Mouse (Mus musculus) kidney, embryonic 14.5 days (tissue): ENCODE measurements around the gene Urb1. TPM values are rescaled to one million over a fixed set of nuclear protein-coding genes. Genes with fewer than 3 reads are reported as not detected.

Source experiments
- ATAC-seq: fragments of 200-750 bp; cut with Nextera tagmentation; 2 replicates; pipeline ENCODE4 v1.8.0; 2017; ENCODE audit warnings: moderate number of reproducible peaks, mild to moderate bottlenecking, moderate TSS enrichment, moderate library complexity; ENCODE audit not compliant: low FRiP score, low TSS enrichment
- H3K27ac ChIP-seq: fragments of 300-500 bp; sonication (generic); 2 replicates; pipeline ENCODE4 v1.5.1; 2014; ENCODE audit warnings: low read depth, mild to moderate bottlenecking, low read length, moderate library complexity, mixed read lengths
- H3K27me3 ChIP-seq: fragments of 300-500 bp; sonication (generic); 2 replicates; pipeline ENCODE4 v1.6.1; 2014; ENCODE audit warnings: mild to moderate bottlenecking, low read length; ENCODE audit not compliant: control insufficient read depth, insufficient read depth
- H3K36me3 ChIP-seq: fragments of 300-500 bp; sonication (generic); 2 replicates; pipeline ENCODE4 v1.6.1; 2014; ENCODE audit warnings: low read length, mixed read lengths; ENCODE audit not compliant: control insufficient read depth, insufficient read depth
- H3K4me1 ChIP-seq: fragments of 300-500 bp; sonication (generic); 2 replicates; pipeline ENCODE4 v1.6.1; 2014; ENCODE audit warnings: low read length, mixed read lengths; ENCODE audit not compliant: control insufficient read depth, insufficient read depth
- H3K4me2 ChIP-seq: fragments of 300-500 bp; sonication (generic); replicated peaks from 2 replicates; pipeline ENCODE4 v1.6.1; 2014; ENCODE audit warnings: low read depth, mild to moderate bottlenecking, low read length
- H3K4me3 ChIP-seq: fragments of 300-500 bp; sonication (generic); 2 replicates; pipeline ENCODE4 v1.5.1; 2014; ENCODE audit warnings: mild to moderate bottlenecking, low read length
- H3K9ac ChIP-seq: fragments of 300-500 bp; sonication (generic); 2 replicates; pipeline ENCODE4 v1.6.1; 2014; ENCODE audit warnings: low read depth, mild to moderate bottlenecking, low read length, moderate library complexity
- H3K9me3 ChIP-seq: fragments of 300-500 bp; sonication (generic); 2 replicates; pipeline ENCODE4 v1.6.1; 2016; ENCODE audit warnings: low read length; ENCODE audit not compliant: control insufficient read depth
- whole genome bisulfite sequencing: fragments of 180-500 bp; shearing (Covaris S2); extraction: QIAGEN DNeasy Blood & Tissue Kit; methylation state at CpG from one replicate; pipeline ENCODE4 v1.1.7; 2014; 5-methylcytosine and 5-hydroxymethylcytosine counted together
- polyA plus RNA-seq: library from polyadenylated mRNA; unstranded; fragments of >200 nt; fragmentation: Nextera tagmentation; extraction: Ambion mirVana; gene quantifications from 2 replicates; pipeline ENCODE4 v1.2.1, GENCODE M21; 2014

The Urb1 gene
- polyA plus RNA-seq, 1 experiment from 2014 or later = 13.5 TPM

- Histone ChIP-seq H3K4me1 (0 out of 2 replicates have a peak, but pooled peaks cover 3% of the 10 kb centered on the region), H3K4me3 (no peak overlapping the region), H3K9me3 (no peaks in the 10 kb centered on the region), H3K27ac (no peak overlapping the region), H3K27me3 (no peaks in the 10 kb centered on the region), H3K9ac (no peak overlapping the region), H3K4me2 (no peak overlapping the region), H3K36me3 (no peaks in the 10 kb centered on the region)
- ATAC-seq = no peak
- WGBS = 88% methylated on average over 5 of the region's 5 CpGs
Observed at GRCm38 (mm10) chr16:90812086-90812485, 1.9 kb upstream of the Urb1 start.

DNA sequence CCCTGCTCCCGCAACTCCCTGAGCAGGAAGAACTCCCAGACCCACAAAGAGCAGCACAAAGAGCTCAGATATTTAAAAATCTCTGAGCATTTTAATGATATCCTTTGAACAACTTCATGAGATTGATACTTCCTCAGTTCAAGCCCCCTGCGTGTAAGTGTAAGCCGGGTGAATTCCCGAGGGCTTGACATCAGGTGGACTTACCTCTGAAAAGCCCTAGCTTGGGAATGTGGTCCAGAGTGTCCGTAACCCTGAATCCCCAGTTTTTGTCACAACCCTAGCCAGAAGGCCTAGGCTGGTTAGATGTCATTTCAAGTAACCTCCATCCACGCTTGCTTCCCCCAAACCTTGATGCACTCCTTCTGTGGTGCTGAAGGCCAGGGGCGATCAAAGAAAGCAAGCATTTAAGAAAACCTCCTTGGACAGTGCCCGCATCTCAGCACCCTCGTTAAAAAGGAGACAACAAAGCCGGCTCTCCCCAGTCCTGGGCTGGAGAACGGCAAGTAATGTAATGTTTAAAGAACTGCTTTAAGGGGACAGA is 573 bp upstream of the Urb1 start:
- 43% methylated on average over 11 of the region's 11 CpGs for WGBS
- Histone ChIP-seq H3K4me1 (0 out of 2 replicates have a peak, but pooled peaks cover 3% of the 10 kb centered on the region), H3K9me3 (no peaks in the 10 kb centered on the region), H3K36me3 (no peaks in the 10 kb centered on the region), H3K4me2 (peak overlapping the region; percentile 51), H3K4me3 (peak overlapping the region; percentile 68), H3K9ac (0 out of 2 replicates have a peak overlapping the region, but pooled peaks have one; percentile 19), H3K27ac (no peak overlapping the region), H3K27me3 (no peaks in the 10 kb centered on the region)
- ATAC-seq = peak; percentile 34

DNA sequence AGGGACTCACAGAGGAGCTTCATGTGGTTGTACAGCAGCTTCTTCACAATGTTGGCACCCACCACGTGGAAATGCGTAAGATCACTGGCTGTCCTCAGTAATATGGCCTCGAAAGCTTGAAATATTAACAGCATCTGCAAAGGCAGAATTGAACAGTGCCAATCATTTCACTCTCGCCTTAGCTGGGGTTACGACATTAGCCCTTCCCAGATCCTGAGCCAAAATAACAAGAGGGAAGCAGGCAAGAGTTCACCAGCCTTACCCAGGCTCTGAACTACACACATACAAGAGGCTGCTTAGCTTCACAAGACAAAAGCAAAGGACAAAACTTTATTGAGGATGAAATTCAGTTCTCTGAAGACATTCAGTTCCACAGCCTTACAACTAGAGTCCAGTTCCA is 5.7 kb downstream of the Urb1 start:
- 95% methylated on average over 5 of the region's 5 CpGs for WGBS
- Histone ChIP-seq H3K4me2 (no peak overlapping the region), H3K4me3 (no peak overlapping the region), H3K27me3 (no peaks in the 10 kb centered on the region), H3K9me3 (no peaks in the 10 kb centered on the region), H3K27ac (no peak overlapping the region), H3K36me3 (peaks cover 31% of the 10 kb centered on the region), H3K4me1 (no peaks in the 10 kb centered on the region), H3K9ac (no peak overlapping the region)
- ATAC-seq = no peak

GRCm38 (mm10) chr16:90801928-90802327 is 8.3 kb downstream of the Urb1 start:
- H3K4me2 ChIP-seq = no peak overlapping the region
- no peak overlapping the region for H3K9ac ChIP-seq
- no peaks in the 10 kb centered on the region for H3K9me3 ChIP-seq
- no peak for ATAC-seq
- no peaks in the 10 kb centered on the region for H3K27me3 ChIP-seq
- H3K36me3 ChIP-seq = peaks cover 41% of the 10 kb centered on the region
- WGBS = 91% methylated on average over 3 of the region's 3 CpGs
- no peak overlapping the region for H3K27ac ChIP-seq
- no peak overlapping the region for H3K4me3 ChIP-seq
- H3K4me1 ChIP-seq = no peaks in the 10 kb centered on the region

DNA sequence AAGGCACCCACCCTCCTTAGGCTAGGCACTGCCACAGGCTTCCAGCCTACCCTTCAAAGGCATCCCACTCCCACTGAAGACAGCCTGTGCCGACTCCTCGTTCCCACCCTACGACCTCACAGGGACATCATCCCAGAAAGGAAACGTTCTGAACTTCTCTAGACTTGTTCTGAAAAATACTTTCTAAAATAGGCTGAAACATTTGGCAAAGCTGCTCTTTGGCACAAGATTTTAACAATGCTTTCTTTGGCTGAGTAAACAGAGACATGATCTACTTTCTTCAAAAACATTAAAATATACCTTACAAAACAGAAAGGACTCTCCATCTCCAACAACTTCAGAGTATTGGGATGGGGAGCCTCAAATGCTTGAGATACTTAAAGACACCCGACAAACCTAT is 9.0 kb downstream of the Urb1 start:
- Histone ChIP-seq H3K27ac (no peak overlapping the region), H3K4me2 (no peak overlapping the region), H3K27me3 (no peaks in the 10 kb centered on the region), H3K4me3 (no peak overlapping the region), H3K4me1 (no peaks in the 10 kb centered on the region), H3K9ac (no peak overlapping the region), H3K36me3 (peaks cover 44% of the 10 kb centered on the region), H3K9me3 (no peaks in the 10 kb centered on the region)
- ATAC-seq = no peak
- WGBS = 94% methylated on average over 5 of the region's 5 CpGs

GRCm38 (mm10) chr16:90799840-90800239 is 10.4 kb downstream of the Urb1 start:
- no peaks in the 10 kb centered on the region for H3K4me1 ChIP-seq
- no peak overlapping the region for H3K27ac ChIP-seq
- 91% methylated on average over 10 of the region's 10 CpGs for WGBS
- no peak for ATAC-seq
- no peaks in the 10 kb centered on the region for H3K27me3 ChIP-seq
- H3K9ac ChIP-seq = no peak overlapping the region
- H3K9me3 ChIP-seq = no peaks in the 10 kb centered on the region
- H3K36me3 ChIP-seq = peaks cover 55% of the 10 kb centered on the region
- H3K4me2 ChIP-seq = no peak overlapping the region
- no peak overlapping the region for H3K4me3 ChIP-seq

DNA sequence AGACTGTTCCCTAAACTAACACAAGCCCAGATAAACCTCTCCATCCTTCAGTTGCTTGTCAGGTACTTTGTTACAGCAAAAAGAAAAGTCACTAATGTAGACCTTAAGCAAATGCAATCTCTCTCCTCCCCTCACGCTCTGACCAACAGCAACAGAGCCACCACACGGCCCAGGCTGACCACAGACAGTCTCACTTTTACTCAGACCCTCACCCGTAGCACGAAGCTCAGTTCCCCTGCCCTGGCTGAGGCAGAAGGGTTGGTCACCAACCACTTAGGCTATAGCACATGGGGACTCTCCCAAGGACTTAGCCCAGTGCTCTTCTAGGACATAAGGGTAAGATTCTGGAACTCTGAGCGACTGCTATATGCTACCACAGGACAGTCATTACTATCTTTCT is 11.4 kb downstream of the Urb1 start:
- ATAC-seq = no peak
- H3K27me3 ChIP-seq = no peaks in the 10 kb centered on the region
- no peak overlapping the region for H3K27ac ChIP-seq
- no peaks in the 10 kb centered on the region for H3K9me3 ChIP-seq
- H3K4me1 ChIP-seq = no peaks in the 10 kb centered on the region
- peaks cover 52% of the 10 kb centered on the region for H3K36me3 ChIP-seq
- 90% methylated on average over 5 of the region's 5 CpGs for WGBS
- H3K9ac ChIP-seq = no peak overlapping the region
- H3K4me3 ChIP-seq = no peak overlapping the region
- H3K4me2 ChIP-seq = no peak overlapping the region

GRCm38 (mm10) chr16:90798446-90798845 is 11.8 kb downstream of the Urb1 start:
- Histone ChIP-seq H3K9me3 (no peaks in the 10 kb centered on the region), H3K4me2 (no peak overlapping the region), H3K9ac (no peak overlapping the region), H3K4me1 (no peaks in the 10 kb centered on the region), H3K4me3 (no peak overlapping the region), H3K27me3 (no peaks in the 10 kb centered on the region), H3K36me3 (peaks cover 52% of the 10 kb centered on the region), H3K27ac (no peak overlapping the region)
- ATAC-seq = no peak
- 85% methylated on average over 8 of the region's 8 CpGs for WGBS

- peaks cover 70% of the 10 kb centered on the region for H3K36me3 ChIP-seq
- H3K27ac ChIP-seq = no peak overlapping the region
- no peak overlapping the region for H3K4me3 ChIP-seq
Observed at GRCm38 (mm10) chr16:90794708-90795107, 15.5 kb downstream of the Urb1 start.

More at GRCm38 (mm10) chr16:90794708-90795107, 15.5 kb downstream of the Urb1 start:
- no peaks in the 10 kb centered on the region for H3K27me3 ChIP-seq
- ATAC-seq = no peak
- H3K4me1 ChIP-seq = no peaks in the 10 kb centered on the region
- H3K9ac ChIP-seq = no peak overlapping the region; the same call in 1 of the 2 replicates
- no peak overlapping the region for H3K4me2 ChIP-seq
- H3K9me3 ChIP-seq = no peaks in the 10 kb centered on the region
